Mouse (Mus musculus): ENCODE data around the gene Retreg1.
"Not testable (repeated sequence)": the region's sequence is repeated elsewhere in the genome, so short reads cannot be mapped to it uniquely, and the experiment has no call there.

Retreg1 gene

GRCm38 (mm10) chr15:25948257-25949223 lies 105.6 kb downstream of the Retreg1 start:
- no peak for DNase-seq

GRCm38 (mm10) chr15:25949696-25950095 lies 106.7 kb downstream of the Retreg1 start:
- DNase-seq, result no peak

- DNase-seq, result no peak
Observed at GRCm38 (mm10) chr15:25950584-25950983, 107.6 kb downstream of the Retreg1 start.

- DNase-seq, result no peak
Observed at GRCm38 (mm10) chr15:25951037-25951436, 108.1 kb downstream of the Retreg1 start.

- no peak for DNase-seq
Observed at GRCm38 (mm10) chr15:25956001-25956400, 113.0 kb downstream of the Retreg1 start.

- DNase-seq, result peak in 1 of 2 experiments; percentile 40
Observed at GRCm38 (mm10) chr15:25956422-25957117, 113.6 kb downstream of the Retreg1 start.

- DNase-seq, result no peak
Observed at GRCm38 (mm10) chr15:25957651-25958050, 114.7 kb downstream of the Retreg1 start.

GRCm38 (mm10) chr15:25959375-25959774 lies 116.4 kb downstream of the Retreg1 start:
- DNase-seq, result no peak

GRCm38 (mm10) chr15:25960231-25960630 lies 117.3 kb downstream of the Retreg1 start:
- DNase-seq, result no peak

GRCm38 (mm10) chr15:25966220-25966774 lies 123.3 kb downstream of the Retreg1 start:
- DNase-seq, result no peak

GRCm38 (mm10) chr15:25971596-25971995 lies 128.6 kb downstream of the Retreg1 start:
- no peak for DNase-seq

GRCm38 (mm10) chr15:25972758-25973157 lies 129.8 kb downstream of the Retreg1 start:
- DNase-seq, result no peak

GRCm38 (mm10) chr15:25974352-25974751 lies 131.4 kb downstream of the Retreg1 start:
- no peak for DNase-seq

- no peak for DNase-seq
Observed at GRCm38 (mm10) chr15:25975810-25976209, 132.8 kb downstream of the Retreg1 start.

- not testable (repeated sequence) for DNase-seq
Observed at GRCm38 (mm10) chr15:25983614-25984013, 140.6 kb downstream of the Retreg1 start.

GRCm38 (mm10) chr15:25984067-25984733 lies 141.2 kb downstream of the Retreg1 start, which contains the start of gene Zfp622:
TSS of gene Zfp622 (plus strand) at chr15:25984366.
- DNase-seq, result peak; percentile 95 to 96

- no peak for DNase-seq
Observed at GRCm38 (mm10) chr15:25984734-25985492, 141.9 kb downstream of the Retreg1 start.

GRCm38 (mm10) chr15:25992992-25993727 lies 150.2 kb downstream of the Retreg1 start:
- peak; percentile 48 to 62 for DNase-seq

GRCm38 (mm10) chr15:25995521-25995920 lies 152.5 kb downstream of the Retreg1 start:
- DNase-seq, result no peak

- peak in 1 of 2 experiments; percentile 7 for DNase-seq
Observed at GRCm38 (mm10) chr15:25999545-25999944, 156.6 kb downstream of the Retreg1 start.

GRCm38 (mm10) chr15:26008621-26009020 lies 165.6 kb downstream of the Retreg1 start:
- DNase-seq, result no peak

Measured in kidney, postnatal 4 days (tissue).